Mouse (Mus musculus): Measurements from ENCODE around the gene Rpl23a. TPM values are rescaled to one million over a fixed set of nuclear protein-coding genes. Genes with fewer than 3 reads are reported as not detected.

The Rpl23a gene
- polyA plus RNA-seq, 1 experiment: 125 TPM

DNA sequence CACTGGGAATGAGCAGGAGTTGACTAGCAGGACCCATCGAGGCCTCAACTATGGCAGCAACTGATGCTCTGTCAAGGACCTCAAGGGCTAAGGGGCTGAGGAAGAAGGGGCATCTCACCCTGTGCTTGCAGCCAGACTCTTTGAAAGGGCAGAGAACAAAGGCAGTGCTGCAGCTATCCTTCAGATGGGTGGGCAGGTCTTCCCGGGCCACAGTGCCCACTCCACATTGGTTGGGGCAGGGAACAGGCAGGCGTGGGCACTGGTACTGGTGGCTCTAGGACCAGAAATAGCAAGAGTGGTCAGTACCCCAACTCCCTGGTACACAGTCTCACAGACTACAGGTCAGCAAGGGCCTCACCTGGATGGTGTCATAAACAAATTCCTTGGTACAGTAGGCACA lies 22.7 kb downstream of the Rpl23a start:
- peaks cover 16% of the 10 kb centered on the region for H3K4me1 ChIP-seq (ENCODE audit: control insufficient read depth, insufficient read depth, low read length)
- no peak overlapping the region for H3K4me3 ChIP-seq (ENCODE audit: control insufficient read depth, low read depth, low read length)
- TF ChIP-seq CTCF (IDR thresholded peaks at IDR 0.05; ENCODE audit: control insufficient read depth, insufficient read depth, insufficient replicate concordance, low read depth, low read length) (no peak), POLR2A (IDR thresholded peaks at IDR 0.05; ENCODE audit: control insufficient read depth, low read depth, low read length) (no peak)
- H3K36me3 ChIP-seq (ENCODE audit: control insufficient read depth, insufficient read depth, low read length): no peaks in the 10 kb centered on the region
- H3K27ac ChIP-seq (ENCODE audit: control insufficient read depth, insufficient read depth, low read depth, low read length): no peak overlapping the region
- no peaks in the 10 kb centered on the region for H3K27me3 ChIP-seq (ENCODE audit: control insufficient read depth, insufficient read depth, low read length)

DNA sequence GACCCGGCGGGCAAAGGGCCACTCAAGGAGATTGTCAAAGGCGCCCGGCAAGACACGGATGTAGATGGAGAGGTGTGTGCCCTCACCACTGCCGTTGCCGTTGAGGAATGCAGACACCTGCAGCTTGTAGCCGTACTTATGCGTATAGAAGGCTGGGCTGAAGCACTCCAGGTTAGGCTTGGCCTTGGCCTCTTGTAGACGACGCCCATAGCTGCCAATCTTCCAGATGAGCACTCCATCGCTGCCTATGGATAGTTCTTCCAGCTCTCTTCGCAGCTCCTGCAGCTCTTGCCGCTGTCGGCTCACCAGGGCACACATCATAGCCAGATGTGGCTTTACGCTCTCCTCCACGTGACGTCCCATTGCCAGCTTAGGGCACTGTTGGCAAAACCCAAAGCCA lies 23.2 kb downstream of the Rpl23a start:
- no peak for TF ChIP-seq CTCF (IDR thresholded peaks at IDR 0.05; ENCODE audit: control insufficient read depth, insufficient read depth, insufficient replicate concordance, low read depth, low read length)
- TF ChIP-seq POLR2A (IDR thresholded peaks at IDR 0.05; ENCODE audit: control insufficient read depth, low read depth, low read length): no peak
- no peaks in the 10 kb centered on the region for H3K36me3 ChIP-seq (ENCODE audit: control insufficient read depth, insufficient read depth, low read length)
- no peaks in the 10 kb centered on the region for H3K27me3 ChIP-seq (ENCODE audit: control insufficient read depth, insufficient read depth, low read length)
- no peak overlapping the region for H3K4me3 ChIP-seq (ENCODE audit: control insufficient read depth, low read depth, low read length)
- H3K4me1 ChIP-seq (ENCODE audit: control insufficient read depth, insufficient read depth, low read length): peaks cover 14% of the 10 kb centered on the region
- no peak overlapping the region for H3K27ac ChIP-seq (ENCODE audit: control insufficient read depth, insufficient read depth, low read depth, low read length)

DNA sequence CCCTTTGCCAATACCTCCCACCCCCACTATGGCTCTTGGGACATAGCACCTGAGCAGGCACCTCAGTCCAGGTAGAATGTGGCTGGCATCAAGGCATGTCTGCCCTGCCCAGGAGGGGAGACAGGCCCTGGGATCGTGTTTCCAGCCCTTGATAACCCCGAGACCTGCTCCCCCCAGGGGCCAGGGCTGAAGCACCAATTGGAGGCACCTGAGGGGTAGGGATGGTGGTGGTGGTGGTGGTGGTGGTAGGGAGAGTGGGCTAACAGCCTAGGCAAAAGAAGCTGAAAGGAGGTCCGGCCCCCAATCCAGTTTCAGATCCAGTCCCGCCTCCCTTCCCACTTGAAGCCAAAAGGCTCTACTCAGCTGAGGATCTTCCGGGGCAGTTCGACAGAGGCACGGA lies 23.8 kb downstream of the Rpl23a start:
- peaks cover 8% of the 10 kb centered on the region for H3K4me1 ChIP-seq (ENCODE audit: control insufficient read depth, insufficient read depth, low read length)
- H3K36me3 ChIP-seq (ENCODE audit: control insufficient read depth, insufficient read depth, low read length): no peaks in the 10 kb centered on the region
- no peak overlapping the region for H3K27ac ChIP-seq (ENCODE audit: control insufficient read depth, insufficient read depth, low read depth, low read length)
- TF ChIP-seq POLR2A (IDR thresholded peaks at IDR 0.05; ENCODE audit: control insufficient read depth, low read depth, low read length) (no peak), CTCF (IDR thresholded peaks at IDR 0.05; ENCODE audit: control insufficient read depth, insufficient read depth, insufficient replicate concordance, low read depth, low read length) (no peak)
- no peaks in the 10 kb centered on the region for H3K27me3 ChIP-seq (ENCODE audit: control insufficient read depth, insufficient read depth, low read length)
- H3K4me3 ChIP-seq (ENCODE audit: control insufficient read depth, low read depth, low read length): no peak overlapping the region

DNA sequence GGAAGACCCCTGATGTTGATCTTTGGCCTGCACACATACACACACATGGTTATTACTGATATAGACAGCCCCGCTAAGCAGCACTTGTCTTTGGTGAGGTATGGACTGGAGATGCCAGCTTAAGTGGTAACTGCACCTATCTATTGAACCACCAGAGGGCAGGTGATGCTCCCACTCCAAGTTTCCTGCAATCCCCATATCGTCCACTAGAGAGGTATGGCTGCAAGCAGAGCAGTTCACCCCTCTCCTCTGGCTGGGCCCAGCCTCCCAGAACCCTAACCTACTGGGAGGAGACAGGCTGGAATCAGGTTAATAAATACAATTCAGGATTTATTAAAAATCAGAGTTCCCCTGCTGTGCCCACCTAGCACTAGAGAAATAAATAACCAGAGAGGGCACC lies 24.3 kb downstream of the Rpl23a start:
- H3K27me3 ChIP-seq (ENCODE audit: control insufficient read depth, insufficient read depth, low read length): no peaks in the 10 kb centered on the region
- H3K27ac ChIP-seq (ENCODE audit: control insufficient read depth, insufficient read depth, low read depth, low read length): no peak overlapping the region
- H3K4me3 ChIP-seq (ENCODE audit: control insufficient read depth, low read depth, low read length): no peak overlapping the region
- TF ChIP-seq POLR2A (IDR thresholded peaks at IDR 0.05; ENCODE audit: control insufficient read depth, low read depth, low read length) (no peak), CTCF (IDR thresholded peaks at IDR 0.05; ENCODE audit: control insufficient read depth, insufficient read depth, insufficient replicate concordance, low read depth, low read length) (peak; percentile 75; the same call in 1 of the 2 replicates)
- peaks cover 3% of the 10 kb centered on the region; the same call in 1 of the 2 replicates for H3K4me1 ChIP-seq (ENCODE audit: control insufficient read depth, insufficient read depth, low read length)
- no peaks in the 10 kb centered on the region for H3K36me3 ChIP-seq (ENCODE audit: control insufficient read depth, insufficient read depth, low read length)

DNA sequence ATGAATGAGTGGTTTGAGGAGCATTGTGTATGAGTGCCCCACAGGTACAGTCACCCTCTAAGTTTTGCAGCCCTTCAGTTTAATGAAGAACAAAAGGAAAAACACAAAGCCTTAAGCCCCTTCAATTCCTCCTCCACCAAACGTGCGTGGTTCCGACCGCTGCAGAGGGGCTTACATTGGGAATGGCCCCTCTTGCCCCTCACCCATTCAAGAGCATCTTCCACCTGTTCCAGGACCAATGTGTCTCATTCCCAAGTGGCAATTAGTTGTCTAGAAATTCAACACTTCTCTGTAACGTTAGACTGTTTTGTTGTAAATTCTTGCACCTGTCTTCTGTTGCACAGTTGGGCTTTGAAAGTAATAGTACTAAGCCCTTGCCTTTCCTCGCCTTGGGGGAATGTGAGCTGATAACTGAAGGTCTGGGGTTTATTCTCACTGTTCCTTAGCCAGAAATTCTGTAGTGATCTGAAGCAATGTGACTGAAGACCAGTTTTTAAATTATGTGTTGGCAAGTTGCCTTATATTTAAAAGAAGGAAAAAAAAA lies 27.2 kb downstream of the Rpl23a start:
- H3K4me1 ChIP-seq (ENCODE audit: control insufficient read depth, insufficient read depth, low read length): no peaks in the 10 kb centered on the region; the same call in 1 of the 2 replicates
- no peaks in the 10 kb centered on the region for H3K36me3 ChIP-seq (ENCODE audit: control insufficient read depth, insufficient read depth, low read length)
- H3K27ac ChIP-seq (ENCODE audit: control insufficient read depth, insufficient read depth, low read depth, low read length): no peak overlapping the region
- no peak overlapping the region for H3K4me3 ChIP-seq (ENCODE audit: control insufficient read depth, low read depth, low read length)
- TF ChIP-seq CTCF (IDR thresholded peaks at IDR 0.05; ENCODE audit: control insufficient read depth, insufficient read depth, insufficient replicate concordance, low read depth, low read length) (no peak), POLR2A (IDR thresholded peaks at IDR 0.05; ENCODE audit: control insufficient read depth, low read depth, low read length) (no peak)
- H3K27me3 ChIP-seq (ENCODE audit: control insufficient read depth, insufficient read depth, low read length): no peaks in the 10 kb centered on the region

DNA sequence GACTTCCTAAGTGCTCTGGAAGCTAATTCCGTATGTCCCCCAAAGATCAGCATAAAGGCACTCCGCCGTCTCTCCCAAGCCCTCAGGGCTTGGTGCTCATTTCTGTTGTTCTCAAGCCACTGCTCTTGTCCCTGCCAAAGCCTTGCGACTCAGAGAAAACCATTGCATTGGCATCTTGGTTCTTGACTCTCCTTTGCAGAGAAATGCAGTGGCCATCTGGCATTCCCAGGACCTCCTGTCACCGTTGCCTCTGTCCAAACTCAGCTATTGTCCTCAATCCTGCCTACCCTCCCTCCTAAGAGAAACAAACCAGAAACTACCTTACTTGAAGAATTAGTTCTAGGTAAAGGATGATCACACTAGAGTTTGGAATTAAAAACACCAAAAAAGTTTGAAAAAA lies 27.7 kb downstream of the Rpl23a start:
- H3K27ac ChIP-seq (ENCODE audit: control insufficient read depth, insufficient read depth, low read depth, low read length): no peak overlapping the region
- TF ChIP-seq POLR2A (IDR thresholded peaks at IDR 0.05; ENCODE audit: control insufficient read depth, low read depth, low read length) (no peak), CTCF (IDR thresholded peaks at IDR 0.05; ENCODE audit: control insufficient read depth, insufficient read depth, insufficient replicate concordance, low read depth, low read length) (no peak)

DNA sequence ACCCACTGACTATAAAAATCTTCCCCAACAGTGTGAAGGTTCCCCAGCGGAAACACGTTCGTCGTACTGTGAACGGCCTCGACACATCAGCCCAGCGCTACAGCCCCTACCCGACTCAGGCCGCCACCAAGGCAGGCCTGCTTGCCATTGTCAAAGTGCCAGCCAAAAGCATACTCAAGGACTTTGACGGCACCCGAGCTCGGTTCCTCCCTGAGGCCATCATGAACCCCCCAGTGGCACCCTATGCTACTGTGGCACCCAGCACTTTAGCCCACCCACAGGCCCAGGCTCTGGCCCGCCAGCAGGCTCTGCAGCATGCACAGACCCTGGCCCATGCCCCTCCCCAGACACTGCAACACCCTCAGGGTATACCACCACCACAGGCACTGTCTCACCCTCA lies 29.6 kb downstream of the Rpl23a start:
- H3K27me3 ChIP-seq (ENCODE audit: control insufficient read depth, insufficient read depth, low read length): no peaks in the 10 kb centered on the region
- no peak overlapping the region for H3K4me3 ChIP-seq (ENCODE audit: control insufficient read depth, low read depth, low read length)
- H3K36me3 ChIP-seq (ENCODE audit: control insufficient read depth, insufficient read depth, low read length): no peaks in the 10 kb centered on the region
- TF ChIP-seq CTCF (IDR thresholded peaks at IDR 0.05; ENCODE audit: control insufficient read depth, insufficient read depth, insufficient replicate concordance, low read depth, low read length) (no peak), POLR2A (IDR thresholded peaks at IDR 0.05; ENCODE audit: control insufficient read depth, low read depth, low read length) (no peak)
- H3K27ac ChIP-seq (ENCODE audit: control insufficient read depth, insufficient read depth, low read depth, low read length): no peak overlapping the region
- no peaks in the 10 kb centered on the region; the same call in 1 of the 2 replicates for H3K4me1 ChIP-seq (ENCODE audit: control insufficient read depth, insufficient read depth, low read length)

More for the DNA sequence above, 27.7 kb downstream of the Rpl23a start:
- Histone ChIP-seq H3K4me1 (ENCODE audit: control insufficient read depth, insufficient read depth, low read length) (no peaks in the 10 kb centered on the region; the same call in 1 of the 2 replicates), H3K4me3 (ENCODE audit: control insufficient read depth, low read depth, low read length) (no peak overlapping the region), H3K36me3 (ENCODE audit: control insufficient read depth, insufficient read depth, low read length) (no peaks in the 10 kb centered on the region), H3K27me3 (ENCODE audit: control insufficient read depth, insufficient read depth, low read length) (no peaks in the 10 kb centered on the region)
